Mouse (Mus musculus): ENCODE results near the gene Cpt1b.

DNA sequence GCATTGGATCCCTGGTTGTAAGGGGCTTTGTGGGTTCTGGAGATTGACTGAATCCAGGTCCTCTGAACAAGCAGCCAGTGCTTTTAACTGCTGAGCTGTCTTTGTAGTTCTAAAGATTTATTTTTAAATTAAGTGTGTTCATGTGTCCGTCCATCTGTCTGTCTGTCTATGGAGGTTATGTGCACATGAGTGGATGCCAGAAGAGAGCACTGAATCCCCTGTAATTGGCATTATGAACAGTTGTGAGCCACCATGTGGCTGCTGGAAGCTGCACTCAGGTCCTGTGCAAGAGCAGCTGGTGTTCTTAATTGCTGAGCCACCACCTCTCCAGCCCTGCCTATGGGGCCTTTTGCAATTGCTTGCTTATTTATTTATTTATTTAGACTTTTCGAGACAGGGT lies 27.5 kb downstream of the Cpt1b start:
- TF ChIP-seq CTCF (IDR thresholded peaks at IDR 0.05; ENCODE audit: low read depth, low read length) (no peak), GATA1 (IDR thresholded peaks at IDR 0.05; ENCODE audit: borderline replicate concordance, low read length) (no peak)
